Mouse (Mus musculus) urinary bladder, postnatal 10 days (tissue): Measurements from ENCODE around the gene Josd1.
"Not testable (repeated sequence)": the region's sequence is repeated elsewhere in the genome, so short reads cannot be mapped to it uniquely, and the experiment has no call there.

Source experiments
- DNase-seq: peaks from one replicate; pipeline ENCODE4 v3.0.0; 2022; ENCODE audit warnings: low spot score

Gene Josd1

GRCm38 (mm10) chr15:79691023-79691508, 3.3 kb upstream of the Josd1 start:
- peak; percentile 15 for DNase-seq

- peak; percentile 80 for DNase-seq
Measured at GRCm38 (mm10) chr15:79690426-79691022, 2.8 kb upstream of the Josd1 start, which contains the start of gene Gtpbp1. Gtpbp1 (plus strand) TSS chr15:79690845.

GRCm38 (mm10) chr15:79689662-79690425, 2.1 kb upstream of the Josd1 start:
- DNase-seq, result no peak

GRCm38 (mm10) chr15:79688268-79688956, 693 bp upstream of the Josd1 start:
- DNase-seq, result no peak

- no peak for DNase-seq
Measured at GRCm38 (mm10) chr15:79687175-79687574, 544 bp downstream of the Josd1 start.

GRCm38 (mm10) chr15:79686046-79686869, 1.5 kb downstream of the Josd1 start:
- no peak for DNase-seq

- no peak for DNase-seq
Measured at GRCm38 (mm10) chr15:79685141-79685641, 2.5 kb downstream of the Josd1 start.

- DNase-seq, result no peak
Measured at GRCm38 (mm10) chr15:79684616-79685015, 3.1 kb downstream of the Josd1 start.

GRCm38 (mm10) chr15:79683707-79684465, 3.8 kb downstream of the Josd1 start:
- no peak for DNase-seq

- DNase-seq, result no peak
Measured at GRCm38 (mm10) chr15:79683146-79683545, 4.6 kb downstream of the Josd1 start.

GRCm38 (mm10) chr15:79681973-79682372, 5.7 kb downstream of the Josd1 start:
- DNase-seq, result no peak

GRCm38 (mm10) chr15:79677936-79678335, 9.8 kb downstream of the Josd1 start:
- DNase-seq, result no peak

GRCm38 (mm10) chr15:79671828-79672348, 15.8 kb downstream of the Josd1 start:
- DNase-seq, result not testable (repeated sequence)

GRCm38 (mm10) chr15:79670972-79671299, 16.8 kb downstream of the Josd1 start:
- no peak for DNase-seq

- DNase-seq, result peak; percentile 47
Measured at GRCm38 (mm10) chr15:79670249-79670971, 17.3 kb downstream of the Josd1 start, which contains the start of gene Tomm22. Tomm22 (plus strand) TSS chr15:79670861.

GRCm38 (mm10) chr15:79669195-79669594, 18.5 kb downstream of the Josd1 start:
- no peak for DNase-seq

- DNase-seq, result no peak
Measured at GRCm38 (mm10) chr15:79664666-79665065, 23.1 kb downstream of the Josd1 start.

- no peak for DNase-seq
Measured at GRCm38 (mm10) chr15:79661852-79662251, 25.9 kb downstream of the Josd1 start.

- peak; percentile 89 for DNase-seq
Measured at GRCm38 (mm10) chr15:79658531-79659375, 29.0 kb downstream of the Josd1 start, which contains the start of the genes Fam227a and Cby1. Fam227a (minus strand) TSS chr15:79658956. Cby1 (plus strand) TSS chr15:79659199.
